Mouse (Mus musculus) layer of hippocampus, adult 2 months (tissue): Measurements from ENCODE around the gene Crtc1. TPM values are rescaled to one million over a fixed set of nuclear protein-coding genes. Genes with fewer than 3 reads are reported as not detected.

ENCODE experiments used
- DNase-seq, 2 experiments: peaks; one replicate each; pipeline ENCODE4 v3.0.0; 2022; ENCODE audit warnings: low spot score in 2 of 2
- H3K27ac ChIP-seq: fragments of 200-600 bp; 2 replicates; pipeline ENCODE4 v1.8.1; 2022
- H3K4me3 ChIP-seq: fragments of 200-600 bp; 2 replicates; pipeline ENCODE4 v1.8.1; 2022; ENCODE audit warnings: mild to moderate bottlenecking
- CTCF ChIP-seq: fragments of 200-600 bp; conservative IDR thresholded peaks from 2 replicates; pipeline ENCODE4 v1.8.1; 2022; ENCODE audit warnings: antibody characterized with exemption, mild to moderate bottlenecking, moderate library complexity
- total RNA-seq, 2 experiments: library from RNA; stranded (reverse); gene quantifications; 2 replicates each; pipeline ENCODE4 v1.2.3; 2021

The Crtc1 gene
- total RNA-seq, 2 experiments from 2014 or later: 191 to 208 TPM

- Histone ChIP-seq H3K4me3 (no peak overlapping the region), H3K27ac (peak overlapping the region; percentile 91)
- TF ChIP-seq CTCF: no peak
- no peak for DNase-seq
These were observed 29.1 kb downstream of the Crtc1 start for GRCm38 (mm10) chr8:70410281-70410680.

- Histone ChIP-seq H3K4me3 (peak overlapping the region; percentile 9; the same call in 1 of the 2 replicates), H3K27ac (peak overlapping the region; percentile 91)
- no peak for TF ChIP-seq CTCF
- peak; percentile 56 to 78 for DNase-seq
These were observed 29.9 kb downstream of the Crtc1 start for GRCm38 (mm10) chr8:70409455-70409871.

DNA sequence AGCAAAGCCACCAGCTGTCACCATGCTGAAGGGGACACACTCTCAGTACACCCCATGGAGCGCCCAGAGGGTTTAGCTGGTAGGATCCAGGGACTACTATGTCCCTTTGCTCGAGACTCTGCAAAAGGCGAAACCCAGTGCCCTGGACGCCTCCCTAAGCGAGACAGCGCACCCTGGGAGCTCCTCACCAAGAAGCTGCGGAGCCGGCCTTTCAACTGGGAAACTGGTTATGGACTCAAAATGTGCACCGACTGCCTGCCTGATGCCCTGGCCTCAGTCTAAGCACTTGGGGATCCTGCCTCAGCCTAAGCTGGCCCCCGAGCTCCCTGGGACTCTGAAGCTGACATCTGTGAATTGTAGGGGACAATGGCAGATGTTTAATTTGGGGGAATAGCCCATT, 30.4 kb downstream of the Crtc1 start:
- H3K27ac ChIP-seq: peak overlapping the region; percentile 91
- no peak for TF ChIP-seq CTCF

DNA sequence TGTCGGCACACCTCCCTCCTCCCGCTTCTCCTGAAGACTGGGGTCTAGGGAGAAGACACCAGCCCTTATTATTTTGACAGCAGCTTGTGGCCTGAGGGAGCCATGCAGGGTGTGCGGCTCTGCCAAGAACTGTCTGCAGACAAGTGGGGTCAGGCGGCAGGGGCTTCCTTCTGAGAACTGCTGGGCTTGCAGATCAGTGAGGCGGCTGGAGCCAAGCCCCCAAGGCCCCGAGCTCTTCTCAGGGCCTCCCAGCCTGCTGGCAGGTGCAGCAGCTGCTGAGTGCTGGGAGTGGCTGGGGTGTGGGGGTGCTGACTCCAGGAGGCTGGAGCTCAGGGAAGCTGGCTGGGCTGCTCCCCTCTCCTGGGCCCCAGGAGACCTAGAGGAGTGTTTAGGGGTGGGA, 31.1 kb downstream of the Crtc1 start:
- no peak for TF ChIP-seq CTCF
- Histone ChIP-seq H3K4me3 (no peak overlapping the region), H3K27ac (peak overlapping the region; percentile 91)
- DNase-seq: no peak

More for the DNA sequence above, 30.4 kb downstream of the Crtc1 start:
- no peak for DNase-seq
- no peak overlapping the region for H3K4me3 ChIP-seq

GRCm38 (mm10) chr8:70406427-70407069, 32.8 kb downstream of the Crtc1 start:
- no peak for TF ChIP-seq CTCF
- DNase-seq: no peak
- Histone ChIP-seq H3K4me3 (no peak overlapping the region), H3K27ac (peak overlapping the region; percentile 77)

GRCm38 (mm10) chr8:70405189-70405588, 34.2 kb downstream of the Crtc1 start:
- no peak for DNase-seq
- TF ChIP-seq CTCF: no peak
- Histone ChIP-seq H3K4me3 (no peak overlapping the region), H3K27ac (peak overlapping the region; percentile 77; the same call in 1 of the 2 replicates)

DNA sequence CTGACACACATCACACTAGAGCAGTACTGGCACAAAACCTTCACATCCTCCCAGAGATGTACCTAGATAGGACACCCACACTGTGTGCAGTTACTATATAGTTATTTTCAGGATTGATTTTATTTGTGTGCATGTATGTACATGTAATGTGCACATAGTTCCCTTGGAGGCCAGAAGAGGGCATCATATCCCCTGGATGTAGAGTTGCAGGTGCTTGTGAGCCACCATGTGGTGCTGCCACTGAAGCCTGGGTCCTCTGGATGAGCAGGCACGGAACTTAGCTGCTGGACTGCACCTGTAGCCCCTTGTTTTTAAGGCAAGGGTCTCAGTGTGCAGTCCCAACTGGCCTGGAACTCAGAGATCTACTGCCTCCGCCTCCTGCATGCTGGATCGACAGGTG, 35.2 kb downstream of the Crtc1 start:
- H3K27ac ChIP-seq: no peak overlapping the region
- TF ChIP-seq CTCF: peak; percentile 38; the same call in 1 of the 2 replicates
- no peak overlapping the region for H3K4me3 ChIP-seq
- no peak for DNase-seq

GRCm38 (mm10) chr8:70397611-70398563, 41.5 kb downstream of the Crtc1 start:
- Histone ChIP-seq H3K4me3 (no peak overlapping the region), H3K27ac (peak overlapping the region; percentile 77)
- TF ChIP-seq CTCF: no peak
- no peak for DNase-seq

- Histone ChIP-seq H3K4me3 (no peak overlapping the region), H3K27ac (peak overlapping the region; percentile 77)
- no peak for DNase-seq
- TF ChIP-seq CTCF: no peak
These were observed 43.2 kb downstream of the Crtc1 start for GRCm38 (mm10) chr8:70396184-70396583.

- no peak for TF ChIP-seq CTCF
- Histone ChIP-seq H3K27ac (peak overlapping the region; percentile 77; the same call in 1 of the 2 replicates), H3K4me3 (no peak overlapping the region)
- no peak for DNase-seq
These were observed 43.7 kb downstream of the Crtc1 start for GRCm38 (mm10) chr8:70395649-70396048.

- 0 out of 2 replicates have a peak overlapping the region, but pooled peaks have one; percentile 77 for H3K27ac ChIP-seq
- no peak for DNase-seq
- no peak overlapping the region for H3K4me3 ChIP-seq
- no peak for TF ChIP-seq CTCF
These were observed 44.9 kb downstream of the Crtc1 start for GRCm38 (mm10) chr8:70394269-70394998.

GRCm38 (mm10) chr8:70393087-70393486, 46.3 kb downstream of the Crtc1 start:
- TF ChIP-seq CTCF: no peak
- no peak overlapping the region for H3K4me3 ChIP-seq
- no peak overlapping the region for H3K27ac ChIP-seq
- no peak for DNase-seq

DNA sequence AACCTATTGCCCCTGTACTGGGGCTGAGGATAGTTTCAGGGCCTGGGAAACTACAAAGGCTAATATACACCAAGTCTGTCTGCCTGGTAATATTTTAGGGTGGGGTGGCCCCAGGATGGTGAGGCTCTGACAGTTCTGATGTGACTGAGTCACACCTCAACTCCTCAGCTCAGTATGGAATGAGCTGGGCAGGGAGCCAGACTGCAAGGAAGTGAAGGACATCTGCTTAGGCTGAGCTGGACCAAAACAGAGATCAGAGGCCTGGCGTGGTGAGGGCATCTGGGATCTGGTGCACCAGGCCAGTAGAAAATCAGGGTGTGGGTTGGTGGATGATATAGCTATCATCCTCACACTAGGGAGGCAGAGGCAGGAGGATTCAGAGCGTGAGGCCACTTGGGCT, 49.7 kb downstream of the Crtc1 start:
- no peak overlapping the region for H3K27ac ChIP-seq
- no peak overlapping the region for H3K4me3 ChIP-seq
- TF ChIP-seq CTCF: no peak
- DNase-seq: no peak
